Mouse (Mus musculus): Measurements from ENCODE around the gene Mlph.

- TF ChIP-seq CTCF (IDR thresholded peaks at IDR 0.05; ENCODE audit: low read depth): no peak
- no peak for TF ChIP-seq EP300 (IDR thresholded peaks at IDR 0.05; ENCODE audit: low read depth)
Observed at GRCm38 (mm10) chr1:90998891-90999611, 84.2 kb downstream of the Mlph start.
